ENCODE assay signal across 8 mouse cellular contexts in the genomic region with DNA sequence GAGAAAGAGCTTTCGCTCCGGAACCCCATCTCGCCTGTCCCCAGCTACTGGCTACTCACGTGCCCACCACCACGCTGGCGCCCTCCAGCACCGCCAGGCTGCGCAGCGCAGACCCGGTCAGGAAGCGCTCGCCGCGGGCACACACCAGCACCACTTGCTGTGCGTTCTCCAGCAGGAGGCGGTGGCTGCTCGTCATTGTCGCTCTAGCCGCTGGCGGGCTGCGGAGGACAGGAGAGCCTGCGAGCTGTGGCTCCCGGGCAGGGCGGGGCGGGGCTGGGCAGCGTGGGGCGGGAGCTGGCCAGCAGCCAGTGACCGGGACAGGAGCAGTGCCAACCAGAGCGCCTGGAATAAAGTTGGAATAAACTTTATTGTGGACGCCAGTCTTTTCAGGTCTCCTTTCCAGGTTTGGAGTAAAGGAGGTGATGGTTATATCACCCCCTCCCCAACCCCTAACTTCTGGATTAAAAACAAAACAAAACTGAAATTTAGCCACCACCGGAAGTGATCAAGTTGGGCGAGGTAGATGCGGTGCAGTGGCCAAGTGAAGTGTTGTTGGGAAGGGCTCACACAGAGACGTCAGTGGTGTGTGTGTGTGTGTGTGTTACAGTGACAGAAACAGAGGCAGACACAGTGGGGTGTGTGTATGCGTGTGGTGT. TPM values are rescaled to one million over a fixed set of nuclear protein-coding genes. Genes with fewer than 3 reads are reported as not detected.
DNase-seq lines count a peak whose midpoint lies in the region; ATAC-seq and TF ChIP-seq lines count a peak whose summit lies in the region.

A gene (minus strand): TSS at position 259 of the 656 bp plus-strand sequence.

- H3K36me3 ChIP-seq in MEL (ENCODE audit: control insufficient read depth in 1 of 2, insufficient read depth in 2 of 2, low read length in 2 of 2) = peaks cover 0 to 4% of the 10 kb centered on the region in 2 experiments; a peak in 2 of 4 replicates

- H3K4me3 ChIP-seq in MEL (ENCODE audit: control insufficient read depth in 1 of 2, insufficient read depth in 1 of 2, low read depth in 2 of 2, low read length in 2 of 2) = peak within 1 kb of the TSS; percentile 71 to 86

- DNase-seq in MEL (ENCODE audit: low read depth, low spot score) = peak; percentile 88
- DNase-seq in cerebellum, adult 8-10 months = peak; percentile 37
- peak; percentile 68 for DNase-seq in forelimb bud, embryonic 11.5 days (ENCODE audit: low read depth, low spot score)
- peak; percentile 62 for DNase-seq in layer of hippocampus, adult 9-11 months
- DNase-seq in lung, postnatal 10 days = peak; percentile 94
- peak; percentile 59 for DNase-seq in ovary, postnatal 14 days (ENCODE audit: low spot score)
- DNase-seq in thymus, postnatal 14 days = peak; percentile 90

- TF ChIP-seq EP300 in MEL (IDR thresholded peaks at IDR 0.05; ENCODE audit: low read depth in 1 of 2, low read length in 2 of 2) = no peak

- peak; percentile 29 to 71 (median 67); a peak in 5 of 6 replicates for TF ChIP-seq CTCF in MEL (IDR thresholded peaks at IDR 0.05 in 2 of 3, conservative IDR thresholded peaks at IDR 0.05 in 1 of 3; ENCODE audit: control insufficient read depth in 1 of 3, insufficient read depth in 1 of 3, low read depth in 2 of 3, low read length in 3 of 3, poor library complexity in 1 of 3, severe bottlenecking in 1 of 3)

- TF ChIP-seq POLR2A in MEL (IDR thresholded peaks at IDR 0.05; ENCODE audit: control insufficient read depth in 1 of 2, insufficient read depth in 1 of 2, low read depth in 1 of 2, low read length in 2 of 2, poor library complexity in 1 of 2) = no peak

- peaks cover 0 to 6% of the 10 kb centered on the region in 2 experiments; a peak in 3 of 4 replicates for H3K4me1 ChIP-seq in MEL (ENCODE audit: control insufficient read depth in 1 of 2, insufficient read depth in 2 of 2, low read length in 2 of 2)

- no peaks in the 10 kb centered on the region for H3K9me3 ChIP-seq in MEL (replicated peaks; ENCODE audit: insufficient read depth, low read length)

- ATAC-seq in hematopoietic stem cell, adult 5-6 weeks (replicated peaks in 1 of 2; ENCODE audit: insufficient read depth in 1 of 2, low FRiP score in 2 of 2, low TSS enrichment in 1 of 2, low read depth in 1 of 2, poor library complexity in 2 of 2, severe bottlenecking in 2 of 2) = peak; percentile 94 to 95

- TF ChIP-seq RAD21 in MEL (IDR thresholded peaks at IDR 0.05; ENCODE audit: low read depth, low read length) = peak; percentile 26

- peak within 1 kb of the TSS; percentile 43 for H3K9ac ChIP-seq in MEL (ENCODE audit: control insufficient read depth, low read depth, low read length, poor library complexity, severe bottlenecking)

- peaks cover 10 to 17% of the 10 kb centered on the region in 2 experiments for H3K27me3 ChIP-seq in MEL (ENCODE audit: control insufficient read depth in 1 of 2, insufficient read depth in 2 of 2, low read length in 2 of 2)

- 0 out of 2 replicates have a peak within 1 kb of the TSS, but pooled peaks have one; percentile 4 for H3K27ac ChIP-seq in MEL (ENCODE audit: control insufficient read depth, low read depth, low read length)

- H3K79me2 ChIP-seq in MEL (ENCODE audit: control insufficient read depth, insufficient read depth, low read length, poor library complexity) = no peaks in the 10 kb centered on the region

TF ChIP-seq in MEL, 35 proteins besides CTCF, POLR2A, EP300 and RAD21:
- TF ChIP-seq MYC (IDR thresholded peaks at IDR 0.05; ENCODE audit: low read depth, low read length) = no peak
- TF ChIP-seq SMC3 (IDR thresholded peaks at IDR 0.05; ENCODE audit: low read depth, low read length) = peak; percentile 33
- TF ChIP-seq MAX (IDR thresholded peaks at IDR 0.05; ENCODE audit: low read length) = no peak
- TF ChIP-seq CHD1 (IDR thresholded peaks at IDR 0.05; ENCODE audit: low read depth, low read length) = no peak
- TF ChIP-seq BHLHE40 (IDR thresholded peaks at IDR 0.05; ENCODE audit: borderline replicate concordance, low read depth, low read length) = peak; percentile 80; the same call in 1 of the 2 replicates
- TF ChIP-seq SIN3A (IDR thresholded peaks at IDR 0.05; ENCODE audit: low read length) = peak; percentile 69
- TF ChIP-seq UBTF (IDR thresholded peaks at IDR 0.05; ENCODE audit: borderline replicate concordance, insufficient read depth, low read depth, low read length) = 0 out of 2 replicates have a peak, but pooled peaks have one; percentile 67
- TF ChIP-seq NRF1 (IDR thresholded peaks at IDR 0.05; ENCODE audit: insufficient read depth, low read depth, low read length, poor library complexity, severe bottlenecking) = peak; percentile 54
- TF ChIP-seq TAL1 (IDR thresholded peaks at IDR 0.05; ENCODE audit: low read length) = no peak
- no peak; the same call in 1 of the 2 replicates for TF ChIP-seq NELFE (IDR thresholded peaks at IDR 0.05; ENCODE audit: low read depth, low read length)
- TF ChIP-seq JUND (IDR thresholded peaks at IDR 0.05; ENCODE audit: low read depth, low read length) = no peak
- TF ChIP-seq ELF1 (IDR thresholded peaks at IDR 0.05; ENCODE audit: low read depth, low read length) = peak; percentile 5; the same call in 1 of the 2 replicates
- no peak for TF ChIP-seq CHD2 (IDR thresholded peaks at IDR 0.05; ENCODE audit: low read length)
- TF ChIP-seq ZKSCAN1 (IDR thresholded peaks at IDR 0.05; ENCODE audit: low read depth, low read length) = no peak
- no peak for TF ChIP-seq MEF2A (IDR thresholded peaks at IDR 0.05; ENCODE audit: extremely low read depth, insufficient replicate concordance, low read depth, low read length, poor library complexity, severe bottlenecking)
- TF ChIP-seq ZC3H11A (IDR thresholded peaks at IDR 0.05; ENCODE audit: low read depth, low read length) = no peak
- TF ChIP-seq E2F4 (IDR thresholded peaks at IDR 0.05; ENCODE audit: borderline replicate concordance, low read depth, low read length) = no peak
- 0 out of 2 replicates have a peak, but pooled peaks have one; percentile 26 for TF ChIP-seq USF1 (IDR thresholded peaks at IDR 0.05; ENCODE audit: low read depth, low read length)
- TF ChIP-seq GABPA (IDR thresholded peaks at IDR 0.05; ENCODE audit: low read depth, low read length) = no peak
TF ChIP-seq in MEL: peak in this region for 7.

RNA-seq across cellular contexts. Expression of the gene that starts here (rescaled TPM):
- not detected in 2 replicates for total RNA-seq in MEL (2012; rRNA removed)
- polyA plus RNA-seq in MEL (2012; ENCODE audit: insufficient read depth in 1 of 2, insufficient read length in 2 of 2, low read depth in 1 of 2, low replicate concordance in 2 of 2, missing spikeins in 1 of 2) = not detected
- total RNA-seq in hematopoietic stem cell, adult 5-6 weeks (2017) = 0.13 TPM in 1 of 2 replicates, not detected in the other

Comparison
In these comparisons a context has a peak if more than half of its experiments do, and no peak if none do; other contexts are left out.
1. Peak in every context shown above with its lines: DNase-seq, ATAC-seq, H3K4me3 ChIP-seq and H3K27ac ChIP-seq.
2. Peak in DNase-seq, H3K4me3 ChIP-seq, H3K27ac ChIP-seq and H3K9ac ChIP-seq in MEL; RNA of the gene not detected or under 1 TPM.
3. Peak in ATAC-seq in hematopoietic stem cell, adult 5-6 weeks; RNA of the gene not detected or under 1 TPM.
4. DNase-seq: peak in every context shown above with its lines; median percentile 94 in lung, postnatal 10 days; 90 in thymus, postnatal 14 days; 88 in MEL; 68 in forelimb bud, embryonic 11.5 days; 62 in layer of hippocampus, adult 9-11 months; 59 in ovary, postnatal 14 days; 37 in cerebellum, adult 8-10 months.